Mouse (Mus musculus) right cerebral cortex, postnatal 4 days (tissue): ENCODE measurements around the gene Gpr108.
"Not testable (repeated sequence)": the region's sequence is repeated elsewhere in the genome, so short reads cannot be mapped to it uniquely, and the experiment has no call there.

Experiments
- DNase-seq: peaks from one replicate; pipeline ENCODE4 v3.0.0-alpha.2; 2022

Gene Gpr108

GRCm38 (mm10) chr17:57248201-57248699, at the start of gene Gpr108:
TSS of gene Gpr108 (minus strand) at chr17:57248446.
- DNase-seq, result peak; percentile 78

- DNase-seq, result no peak
Observed at GRCm38 (mm10) chr17:57297040-57297439, 48.8 kb upstream of the Gpr108 start.

- no peak for DNase-seq
Observed at GRCm38 (mm10) chr17:57295935-57296334, 47.7 kb upstream of the Gpr108 start.

GRCm38 (mm10) chr17:57292968-57293367, 44.7 kb upstream of the Gpr108 start:
- DNase-seq, result no peak

GRCm38 (mm10) chr17:57292302-57292701, 44.1 kb upstream of the Gpr108 start:
- no peak for DNase-seq

- no peak for DNase-seq
Observed at GRCm38 (mm10) chr17:57290671-57291055, 42.4 kb upstream of the Gpr108 start.

- DNase-seq, result no peak
Observed at GRCm38 (mm10) chr17:57290001-57290670, 41.9 kb upstream of the Gpr108 start.

GRCm38 (mm10) chr17:57289252-57289651, 41.0 kb upstream of the Gpr108 start:
- no peak for DNase-seq

- DNase-seq, result no peak
Observed at GRCm38 (mm10) chr17:57286718-57287355, 38.6 kb upstream of the Gpr108 start.

- DNase-seq, result no peak
Observed at GRCm38 (mm10) chr17:57285077-57285476, 36.8 kb upstream of the Gpr108 start.

- DNase-seq, result no peak
Observed at GRCm38 (mm10) chr17:57283906-57284305, 35.7 kb upstream of the Gpr108 start.

GRCm38 (mm10) chr17:57280411-57280810, 32.2 kb upstream of the Gpr108 start:
- DNase-seq, result no peak

- no peak for DNase-seq
Observed at GRCm38 (mm10) chr17:57279591-57280224, 31.5 kb upstream of the Gpr108 start.

GRCm38 (mm10) chr17:57278943-57279590, 30.8 kb upstream of the Gpr108 start, which contains the start of gene Vav1:
TSS of gene Vav1 (plus strand) at chr17:57279100.
- no peak for DNase-seq

- no peak for DNase-seq
Observed at GRCm38 (mm10) chr17:57278537-57278936, 30.3 kb upstream of the Gpr108 start.

GRCm38 (mm10) chr17:57277598-57278261, 29.5 kb upstream of the Gpr108 start:
- DNase-seq, result not testable (repeated sequence)

- peak; percentile 69 for DNase-seq
Observed at GRCm38 (mm10) chr17:57276634-57277121, 28.4 kb upstream of the Gpr108 start.

- DNase-seq, result no peak
Observed at GRCm38 (mm10) chr17:57275997-57276351, 27.7 kb upstream of the Gpr108 start.

GRCm38 (mm10) chr17:57275111-57275996, 27.1 kb upstream of the Gpr108 start:
- peak; percentile 59 for DNase-seq

- no peak for DNase-seq
Observed at GRCm38 (mm10) chr17:57274686-57275085, 26.4 kb upstream of the Gpr108 start.

GRCm38 (mm10) chr17:57273846-57274245, 25.6 kb upstream of the Gpr108 start:
- no peak for DNase-seq

GRCm38 (mm10) chr17:57271301-57271700, 23.1 kb upstream of the Gpr108 start:
- no peak for DNase-seq
